Mouse (Mus musculus) small intestine, adult 2 months (tissue): ENCODE measurements around the gene Tmem41a. TPM values are rescaled to one million over a fixed set of nuclear protein-coding genes. Genes with fewer than 3 reads are reported as not detected.
"Not testable (repeated sequence)": the region's sequence is repeated elsewhere in the genome, so short reads cannot be mapped to it uniquely, and the experiment has no call there.

Source experiments
- H3K27ac ChIP-seq: fragments of 200-500 bp; 2 replicates; pipeline ENCODE4 v1.5.1; 2012; ENCODE audit warnings: low read depth, low read length, control low read depth, inconsistent platforms; ENCODE audit not compliant: insufficient read depth
- H3K27me3 ChIP-seq: fragments of 200-500 bp; 2 replicates; pipeline ENCODE4 v1.6.1; 2012; ENCODE audit warnings: mild to moderate bottlenecking, moderate library complexity, low read length, inconsistent platforms; ENCODE audit not compliant: control insufficient read depth, insufficient read depth
- H3K36me3 ChIP-seq: fragments of 200-500 bp; 2 replicates; pipeline ENCODE4 v1.6.1; 2012; ENCODE audit warnings: mild to moderate bottlenecking, low read length, control low read depth, inconsistent platforms; ENCODE audit not compliant: control insufficient read depth, insufficient read depth
- H3K4me1 ChIP-seq: fragments of 200-500 bp; 2 replicates; pipeline ENCODE4 v1.6.1; 2012; ENCODE audit warnings: low read length, inconsistent platforms, mixed read lengths; ENCODE audit not compliant: control insufficient read depth, insufficient read depth, insufficient read length
- H3K4me3 ChIP-seq: fragments of 200-500 bp; 2 replicates; pipeline ENCODE4 v1.5.1; 2012; ENCODE audit warnings: low read depth, mild to moderate bottlenecking, control low read depth, inconsistent platforms, low read length, moderate library complexity
- CTCF ChIP-seq: fragments of 200-500 bp; IDR thresholded peaks from 2 replicates; pipeline ENCODE4 v1.5.1; 2012; ENCODE audit warnings: low read depth, mild to moderate bottlenecking, control low read depth, inconsistent platforms, low read length, moderate library complexity, mixed read lengths; ENCODE audit not compliant: insufficient replicate concordance, insufficient read length; ENCODE audit errors: extremely low read depth
- POLR2A ChIP-seq: fragments of 200-500 bp; IDR thresholded peaks from 2 replicates; pipeline ENCODE4 v1.6.1; 2012; ENCODE audit warnings: low read depth, mild to moderate bottlenecking, control low read depth, inconsistent platforms, low read length, moderate library complexity
- WGBS: fragments of 180-500 bp; shearing (Covaris S2); methylation state at CpG from one replicate; pipeline ENCODE4 v1.1.7; 2018; 5-methylcytosine and 5-hydroxymethylcytosine counted together
- polyA plus RNA-seq: library from polyadenylated mRNA; depleted of rRNA; stranded (reverse); fragments of >200 nt; gene quantifications from 2 replicates; pipeline ENCODE4 v1.2.3, GENCODE M21; 2012; rRNA removed

Gene Tmem41a
- polyA plus RNA-seq, result 32.6 and 85.0 TPM in 2 replicates

GRCm38 (mm10) chr16:21946761-21947715, at the start of gene Tmem41a:
Gene Tmem41a (minus strand): TSS chr16:21947552.
- TF ChIP-seq CTCF, result no peak
- peak; percentile 25; the same call in 1 of the 2 replicates for TF ChIP-seq POLR2A

GRCm38 (mm10) chr16:21996402-21996801, 49.0 kb upstream of the Tmem41a start:
- Histone ChIP-seq H3K27me3 (no peaks in the 10 kb centered on the region), H3K4me1 (peaks cover 10% of the 10 kb centered on the region; the same call in 1 of the 2 replicates), H3K4me3 (no peak overlapping the region), H3K27ac (peak overlapping the region; percentile 84), H3K36me3 (no peaks in the 10 kb centered on the region)
- whole genome bisulfite sequencing, result 24% methylated on average over 4 of the region's 4 CpGs
- TF ChIP-seq POLR2A (no peak), CTCF (no peak)

More at GRCm38 (mm10) chr16:21946761-21947715, at the start of gene Tmem41a:
- H3K27ac ChIP-seq, result peak within 1 kb of the TSS; percentile 97
- H3K27me3 ChIP-seq, result no peaks in the 10 kb centered on the region
- peak within 1 kb of the TSS; percentile 82 for H3K4me3 ChIP-seq
- under 1% methylated on average over 63 of the region's 63 CpGs for WGBS
- peaks cover 9% of the 10 kb centered on the region; the same call in 1 of the 2 replicates for H3K4me1 ChIP-seq
- peaks cover 5% of the 10 kb centered on the region for H3K36me3 ChIP-seq

GRCm38 (mm10) chr16:21995304-21995703, 48.0 kb upstream of the Tmem41a start, which contains the start of gene Liph:
Gene Liph (minus strand): TSS chr16:21995663.
- Histone ChIP-seq H3K27ac (peak within 1 kb of the TSS; percentile 84), H3K36me3 (no peaks in the 10 kb centered on the region), H3K27me3 (no peaks in the 10 kb centered on the region), H3K4me3 (peak within 1 kb of the TSS; percentile 60), H3K4me1 (peaks cover 11% of the 10 kb centered on the region; the same call in 1 of the 2 replicates)
- peak; percentile 83 for TF ChIP-seq POLR2A
- TF ChIP-seq CTCF, result no peak
- WGBS, result 8% methylated on average over 16 of the region's 16 CpGs

- H3K27ac ChIP-seq, result no peak overlapping the region
- H3K4me3 ChIP-seq, result no peak overlapping the region
- H3K4me1 ChIP-seq, result peaks cover 6% of the 10 kb centered on the region; the same call in 1 of the 2 replicates
- H3K27me3 ChIP-seq, result no peaks in the 10 kb centered on the region
- H3K36me3 ChIP-seq, result no peaks in the 10 kb centered on the region
- TF ChIP-seq CTCF (no peak), POLR2A (no peak)
- WGBS, result 38% methylated on average over 2 of the region's 2 CpGs
Measured at GRCm38 (mm10) chr16:21991774-21992173, 44.4 kb upstream of the Tmem41a start.

- H3K4me1 ChIP-seq, H3K27me3 ChIP-seq, H3K36me3 ChIP-seq, H3K27ac ChIP-seq, H3K4me3 ChIP-seq: not testable (repeated sequence)
Measured at GRCm38 (mm10) chr16:21990893-21991292, 43.5 kb upstream of the Tmem41a start.

- Histone ChIP-seq H3K36me3 (no peaks in the 10 kb centered on the region; the same call in 1 of the 2 replicates), H3K4me1 (peaks cover 4% of the 10 kb centered on the region; the same call in 1 of the 2 replicates), H3K27me3 (no peaks in the 10 kb centered on the region), H3K4me3 (no peak overlapping the region), H3K27ac (no peak overlapping the region)
- no peak for TF ChIP-seq POLR2A
- no peak for TF ChIP-seq CTCF
- WGBS, result 72% methylated on average over 5 of the region's 5 CpGs
Measured at GRCm38 (mm10) chr16:21987956-21988355, 40.6 kb upstream of the Tmem41a start.

- no peak overlapping the region for H3K27ac ChIP-seq
- H3K4me3 ChIP-seq, result no peak overlapping the region
- TF ChIP-seq CTCF (no peak), POLR2A (no peak)
- no peaks in the 10 kb centered on the region; the same call in 1 of the 2 replicates for H3K36me3 ChIP-seq
- no peaks in the 10 kb centered on the region for H3K27me3 ChIP-seq
- H3K4me1 ChIP-seq, result peaks cover 2% of the 10 kb centered on the region; the same call in 1 of the 2 replicates
- 22% methylated on average over 3 of the region's 3 CpGs for WGBS
Measured at GRCm38 (mm10) chr16:21986191-21986590, 38.8 kb upstream of the Tmem41a start.
